Mouse (Mus musculus): ENCODE measurements around the gene Aebp1.
A peak's percentile ranks its signal among the peaks of the same experiment; 100 is the strongest.

Gene Aebp1

GRCm38 (mm10) chr11:5861678-5862393 lies at the start of gene Aebp1:
Gene Aebp1 (plus strand): TSS chr11:5861947.
- DNase-seq (ENCODE audit: low spot score in 2 of 2) = no peak

DNA sequence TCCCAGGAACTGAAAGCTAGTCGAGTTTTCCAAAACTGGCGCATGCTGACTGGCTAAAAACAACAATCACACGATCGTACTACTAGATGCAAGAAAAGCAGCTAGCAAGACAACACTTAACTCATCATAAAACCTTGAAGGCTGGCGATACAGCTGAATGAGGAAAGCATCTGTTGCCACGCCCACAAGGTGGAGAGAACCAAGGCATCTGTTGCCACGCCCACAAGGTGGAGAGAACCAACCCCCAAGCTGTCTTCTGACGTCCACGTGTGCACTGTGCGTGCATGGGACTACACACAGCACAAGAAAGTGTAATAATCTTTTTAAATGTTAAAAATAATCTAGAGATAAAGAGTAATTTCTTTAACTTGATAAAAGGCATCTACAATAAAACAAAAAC lies 48.4 kb upstream of the Aebp1 start:
- no peak for DNase-seq (ENCODE audit: low spot score in 2 of 2)

DNA sequence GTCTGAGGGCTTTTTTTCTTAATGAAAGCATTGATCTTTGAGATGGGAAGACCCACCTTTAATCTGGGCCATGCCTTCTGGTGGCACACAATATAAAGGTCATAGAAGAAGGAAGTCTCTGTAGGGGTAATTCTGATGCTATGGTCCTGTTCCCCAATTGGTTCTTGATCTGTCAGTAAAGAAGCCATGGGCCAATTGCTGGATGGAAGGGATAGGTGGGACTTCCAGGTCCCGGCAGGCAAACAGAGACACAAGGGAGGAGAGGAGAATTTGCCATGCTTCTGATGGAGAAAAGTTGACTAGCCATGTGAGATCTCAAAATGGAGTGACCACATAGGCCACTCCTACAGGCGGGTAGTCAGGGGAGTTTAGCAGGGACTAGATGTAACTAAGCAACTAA lies 42.5 kb upstream of the Aebp1 start:
- no peak for DNase-seq (ENCODE audit: low spot score in 2 of 2)

DNA sequence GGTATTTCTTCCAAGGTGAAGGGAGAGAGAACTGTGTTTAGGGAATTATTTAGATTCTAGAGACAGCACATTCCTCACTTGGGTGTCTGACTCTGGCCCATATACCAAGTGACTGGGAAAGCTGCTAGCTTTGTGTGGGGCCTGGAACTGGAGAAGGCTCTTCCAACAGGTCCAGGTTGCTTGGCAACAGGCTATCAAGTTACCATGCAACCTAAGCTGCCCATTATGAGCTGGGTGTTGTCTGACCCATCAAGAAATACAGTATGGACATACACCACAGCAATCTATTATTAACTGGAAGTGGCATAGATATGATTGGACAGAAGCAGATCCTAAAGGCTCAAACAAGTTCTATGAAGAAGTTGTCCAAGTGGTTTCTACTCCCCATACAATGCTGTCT lies 36.3 kb upstream of the Aebp1 start:
- DNase-seq (ENCODE audit: low spot score in 2 of 2) = no peak

GRCm38 (mm10) chr11:5827931-5828330 lies 33.8 kb upstream of the Aebp1 start:
- DNase-seq (ENCODE audit: low spot score in 2 of 2) = no peak

- DNase-seq (ENCODE audit: low spot score in 2 of 2) = no peak
Observed at GRCm38 (mm10) chr11:5828509-5829191, 33.1 kb upstream of the Aebp1 start.

GRCm38 (mm10) chr11:5829327-5829726 lies 32.4 kb upstream of the Aebp1 start:
- DNase-seq (ENCODE audit: low spot score in 2 of 2) = no peak

GRCm38 (mm10) chr11:5834506-5834905 lies 27.2 kb upstream of the Aebp1 start:
- no peak for DNase-seq (ENCODE audit: low spot score in 2 of 2)

- no peak for DNase-seq (ENCODE audit: low spot score in 2 of 2)
Observed at GRCm38 (mm10) chr11:5835057-5835456, 26.7 kb upstream of the Aebp1 start.

DNA sequence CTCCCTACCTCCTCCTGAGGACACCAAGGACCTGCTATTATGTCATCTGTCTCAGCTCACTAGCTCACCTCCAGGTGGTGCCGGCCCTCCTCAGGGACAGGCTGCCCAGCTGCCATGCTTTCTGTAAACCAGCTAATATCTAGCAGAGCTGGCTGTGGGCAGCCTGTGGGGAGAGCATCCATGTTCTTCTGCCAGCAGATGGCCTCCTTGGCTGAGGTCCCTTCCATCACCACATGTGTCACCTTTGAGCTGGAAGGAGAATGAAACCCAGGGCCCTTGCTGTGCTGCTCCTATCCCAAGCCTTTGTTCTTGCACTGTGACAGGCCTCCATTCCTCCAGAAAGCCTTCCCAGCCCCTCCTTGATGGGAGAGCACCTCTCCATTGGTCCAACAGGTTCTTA lies 25.6 kb upstream of the Aebp1 start:
- DNase-seq (ENCODE audit: low spot score in 2 of 2) = no peak

DNA sequence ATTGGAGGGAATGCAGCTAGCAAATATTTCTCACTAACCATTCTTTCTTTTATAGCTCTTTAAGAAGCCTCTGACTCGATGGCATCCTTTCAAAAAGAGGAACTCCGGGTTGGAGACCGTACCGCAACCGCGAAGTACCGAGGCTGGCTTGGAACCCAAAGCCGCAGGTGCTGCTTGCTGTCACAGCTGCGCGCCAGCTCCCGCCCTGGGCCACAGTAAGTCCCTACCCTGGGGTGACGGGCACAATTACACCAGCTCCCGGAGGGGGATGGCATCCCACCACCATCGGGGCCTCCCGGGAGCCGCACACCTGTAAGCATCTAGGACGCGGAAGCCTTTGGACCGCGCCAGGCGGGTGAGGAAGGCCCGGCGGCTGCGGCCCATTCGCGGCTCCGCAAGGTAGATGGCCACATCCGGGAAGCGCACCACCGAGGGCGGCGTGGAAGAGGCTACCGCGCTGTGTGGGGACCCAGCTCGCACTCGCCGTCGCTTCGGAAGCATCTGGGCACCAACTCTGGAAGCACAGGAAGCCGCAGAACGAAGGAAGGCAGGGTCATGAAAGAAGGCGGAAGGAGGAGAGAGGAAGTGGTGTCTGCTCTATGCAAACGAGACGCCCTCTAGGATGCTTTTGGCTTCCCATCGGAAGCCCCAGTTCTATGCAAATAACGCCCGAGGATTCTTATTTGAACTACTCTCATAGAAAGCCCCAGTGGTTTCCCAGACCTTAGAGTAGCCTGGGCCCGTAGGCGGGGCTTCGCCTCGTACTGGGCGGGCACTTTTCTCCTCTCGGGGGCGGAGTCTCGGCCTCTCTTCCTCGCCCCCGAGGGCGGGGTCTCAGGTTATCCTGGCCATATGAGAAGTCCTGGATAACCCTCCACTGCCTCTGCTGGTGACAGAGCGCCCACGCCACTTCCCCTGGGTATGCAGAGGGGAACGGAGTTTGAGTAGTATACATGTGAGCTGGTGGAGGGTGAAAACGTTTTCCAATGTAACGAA lies 24.2 kb upstream of the Aebp1 start, which contains the start of gene Polm:
Polm (minus strand) TSS at position 766 of the 996 bp plus-strand sequence.
- peak; percentile 82 to 90 for DNase-seq (ENCODE audit: low spot score in 2 of 2)

- no peak for DNase-seq (ENCODE audit: low spot score in 2 of 2)
Observed at GRCm38 (mm10) chr11:5840346-5840745, 21.4 kb upstream of the Aebp1 start.

- DNase-seq (ENCODE audit: low spot score in 2 of 2) = no peak
Observed at GRCm38 (mm10) chr11:5841751-5842150, 20.0 kb upstream of the Aebp1 start.

- DNase-seq (ENCODE audit: low spot score in 2 of 2) = no peak
Observed at GRCm38 (mm10) chr11:5843131-5843530, 18.6 kb upstream of the Aebp1 start.

DNA sequence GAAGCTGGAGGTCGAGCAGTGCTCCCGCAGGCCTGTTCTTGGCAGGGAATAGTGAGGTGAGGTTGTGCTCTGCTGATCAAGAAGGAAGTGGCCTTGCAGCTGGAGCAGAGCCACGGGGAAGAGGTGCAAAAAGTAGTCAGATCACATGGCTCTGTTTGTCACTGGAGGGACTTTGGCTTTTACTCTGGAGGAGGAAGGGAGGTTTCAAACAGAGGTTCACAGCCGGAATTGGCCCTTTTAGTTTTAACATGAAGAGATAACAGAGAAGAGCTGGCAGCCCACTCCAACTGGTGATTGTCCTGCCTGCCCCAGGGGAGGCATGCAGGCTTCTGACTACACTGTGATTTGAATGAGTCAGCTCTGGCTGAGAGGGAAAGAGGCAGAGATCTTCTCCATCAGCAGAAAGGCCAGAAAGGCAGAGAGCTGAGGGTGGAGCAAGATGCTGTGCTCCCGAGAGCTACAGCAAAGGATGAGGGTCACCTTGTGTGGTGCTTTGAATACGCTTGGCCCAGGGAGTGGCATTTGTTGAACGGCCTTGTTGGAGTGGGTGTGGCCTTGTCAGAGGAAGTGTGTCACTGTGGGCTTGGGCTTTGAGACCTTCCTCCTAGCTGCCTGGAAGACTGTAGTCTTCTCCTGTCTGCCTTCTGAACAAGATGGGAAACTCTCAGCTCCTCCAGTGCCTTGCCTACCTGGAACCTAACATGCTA lies 15.0 kb upstream of the Aebp1 start:
- DNase-seq (ENCODE audit: low spot score in 2 of 2) = no peak

DNA sequence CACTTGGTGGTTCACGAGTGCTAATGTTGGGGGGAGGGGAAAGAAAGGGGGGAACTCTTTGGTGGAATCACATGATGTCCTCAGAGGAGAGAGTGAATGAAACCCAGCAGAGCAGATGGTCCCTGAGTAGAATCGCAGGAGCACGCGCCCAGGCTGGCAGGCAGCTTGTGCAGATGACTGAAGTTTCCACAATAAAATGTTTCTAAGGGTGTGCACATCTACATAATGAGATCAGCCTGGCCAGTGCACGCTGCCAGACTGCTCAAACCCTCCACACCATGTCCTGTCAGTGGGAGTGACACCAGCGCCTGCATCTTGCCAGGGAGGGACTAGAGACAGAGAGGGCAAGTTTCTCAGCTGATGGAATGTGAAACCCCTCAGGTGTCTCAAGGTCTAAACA lies 13.0 kb upstream of the Aebp1 start:
- peak; percentile 47 to 49 for DNase-seq (ENCODE audit: low spot score in 2 of 2)

- no peak for DNase-seq (ENCODE audit: low spot score in 2 of 2)
Observed at GRCm38 (mm10) chr11:5849316-5849715, 12.4 kb upstream of the Aebp1 start.

GRCm38 (mm10) chr11:5850452-5850851 lies 11.3 kb upstream of the Aebp1 start:
- DNase-seq (ENCODE audit: low spot score in 2 of 2) = no peak

DNA sequence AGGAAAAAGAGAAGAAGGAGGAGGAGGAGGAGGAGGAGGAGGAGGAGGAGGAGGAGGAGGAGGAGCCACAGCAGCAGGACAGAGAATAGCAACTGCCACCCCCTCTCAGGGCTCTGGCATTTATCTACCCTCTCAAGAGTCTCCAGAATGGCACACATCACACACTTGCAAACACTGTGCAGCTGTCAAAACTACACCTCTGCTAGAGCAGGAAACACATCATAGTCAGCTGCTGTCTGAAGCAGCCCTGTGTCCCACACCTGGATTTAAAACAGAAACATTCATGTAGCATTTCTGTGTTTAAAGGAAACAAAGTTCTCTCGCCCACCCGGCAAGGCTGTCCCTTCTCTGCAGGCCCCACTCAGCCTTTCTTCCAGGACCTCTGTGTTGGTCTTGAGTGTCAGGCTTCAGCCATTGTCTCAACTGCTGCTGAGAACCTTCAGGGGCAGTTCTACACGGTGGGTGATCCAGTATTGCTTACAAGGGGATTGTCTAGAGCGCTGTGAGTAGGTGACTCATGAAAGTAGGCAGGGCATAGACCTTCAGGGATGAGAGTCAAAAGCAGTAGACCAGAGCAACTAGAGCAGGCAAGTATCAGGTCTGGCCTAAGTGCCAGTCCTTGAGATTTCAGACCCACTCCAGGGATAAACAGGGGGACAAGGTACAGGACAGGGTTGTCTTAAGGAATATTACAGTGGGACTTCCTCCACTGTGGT lies 10.6 kb upstream of the Aebp1 start:
- DNase-seq (ENCODE audit: low spot score in 2 of 2) = no peak

- DNase-seq (ENCODE audit: low spot score in 2 of 2) = no peak
Observed at GRCm38 (mm10) chr11:5852314-5852713, 9.4 kb upstream of the Aebp1 start.

DNA sequence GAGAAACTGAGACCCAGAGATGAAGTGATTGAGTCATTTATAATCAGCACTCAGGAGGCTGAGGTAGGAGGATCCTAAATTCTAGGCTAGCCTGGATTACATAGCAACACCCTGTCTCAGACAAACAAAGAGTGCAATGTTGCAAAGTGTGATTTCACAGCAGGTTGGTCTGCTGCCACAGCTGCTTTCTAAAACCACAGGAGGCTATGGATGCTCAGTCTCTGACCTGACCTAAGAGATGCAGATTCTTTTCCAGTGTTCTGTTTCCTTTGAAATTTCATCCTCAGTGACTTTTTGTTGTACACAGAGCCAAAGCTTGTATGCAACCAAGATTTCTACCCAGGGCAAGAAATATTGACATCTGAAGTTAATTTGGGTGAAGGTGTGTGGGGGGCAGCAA lies 6.3 kb upstream of the Aebp1 start:
- no peak for DNase-seq (ENCODE audit: low spot score in 2 of 2)
